Mouse (Mus musculus) liver, postnatal 0 days (tissue): ENCODE data around the gene Gm49373. TPM values are rescaled to one million over a fixed set of nuclear protein-coding genes. Genes with fewer than 3 reads are reported as not detected.
A peak's percentile ranks its signal among the peaks of the same experiment; 100 is the strongest.

Experiments used
- ATAC-seq: fragments of 200-750 bp; cut with Nextera tagmentation; 2 replicates; pipeline ENCODE4 v1.8.0; 2017; ENCODE audit warnings: mild to moderate bottlenecking, moderate library complexity
- DNase-seq: peaks from one replicate; pipeline ENCODE4 v3.0.0-alpha.2; 2016
- H3K27ac ChIP-seq: fragments of 300-500 bp; sonication (generic); 2 replicates; pipeline ENCODE4 v1.5.1; 2014; ENCODE audit warnings: antibody characterized with exemption, moderate library complexity, mild to moderate bottlenecking, low read depth
- H3K27me3 ChIP-seq: fragments of 300-500 bp; sonication (generic); 2 replicates; pipeline ENCODE4 v1.6.1; 2014; ENCODE audit warnings: low read length, control low read depth, mixed read lengths; ENCODE audit not compliant: insufficient read depth
- H3K36me3 ChIP-seq: fragments of 300-500 bp; sonication (generic); replicated peaks from 2 replicates; pipeline ENCODE4 v1.6.1; 2014; ENCODE audit warnings: mild to moderate bottlenecking, control low read depth, low read length, moderate library complexity, mixed read lengths; ENCODE audit not compliant: insufficient read depth
- H3K4me1 ChIP-seq: fragments of 300-500 bp; sonication (generic); 2 replicates; pipeline ENCODE4 v1.6.1; 2014; ENCODE audit warnings: antibody characterized with exemption, mild to moderate bottlenecking, control low read depth; ENCODE audit not compliant: insufficient read depth
- H3K4me2 ChIP-seq: fragments of 300-500 bp; sonication (generic); 2 replicates; pipeline ENCODE4 v1.6.1; 2014; ENCODE audit warnings: low read depth, mild to moderate bottlenecking, low read length, moderate library complexity, mixed read lengths
- H3K4me3 ChIP-seq: fragments of 300-500 bp; sonication (generic); 2 replicates; pipeline ENCODE4 v1.5.1; 2014; ENCODE audit warnings: low read depth, low read length
- H3K9ac ChIP-seq: fragments of 300-500 bp; sonication (generic); replicated peaks from 2 replicates; pipeline ENCODE4 v1.6.1; 2014; ENCODE audit warnings: mild to moderate bottlenecking, moderate library complexity
- H3K9me3 ChIP-seq: fragments of 300-500 bp; sonication (generic); 2 replicates; pipeline ENCODE4 v1.6.1; 2016; ENCODE audit warnings: mild to moderate bottlenecking, control low read depth, low read length, mixed read lengths
- CTCF ChIP-seq: sonication (generic); IDR thresholded peaks from 2 replicates; pipeline ENCODE4 v1.5.1; 2016; ENCODE audit warnings: antibody characterized with exemption, low read depth
- EP300 ChIP-seq: IDR thresholded peaks from 2 replicates; pipeline ENCODE4 v1.6.1; 2016; ENCODE audit warnings: antibody characterized with exemption, low read depth, mild to moderate bottlenecking
- WGBS: fragments of 180-500 bp; shearing (Covaris S2); extraction: QIAGEN DNeasy Blood & Tissue Kit; methylation state at CpG from one replicate; pipeline ENCODE4 v1.1.7; 2014; ENCODE audit not compliant: insufficient replicate concordance; 5-methylcytosine and 5-hydroxymethylcytosine counted together
- polyA plus RNA-seq: library from polyadenylated mRNA; unstranded; fragments of >200 nt; fragmentation: Nextera tagmentation; extraction: Ambion mirVana; gene quantifications from 2 replicates; pipeline ENCODE4 v1.2.1, GENCODE M21; 2015

The Gm49373 gene
- polyA plus RNA-seq, 1 experiment from 2014 or later = 0.06 TPM

DNA sequence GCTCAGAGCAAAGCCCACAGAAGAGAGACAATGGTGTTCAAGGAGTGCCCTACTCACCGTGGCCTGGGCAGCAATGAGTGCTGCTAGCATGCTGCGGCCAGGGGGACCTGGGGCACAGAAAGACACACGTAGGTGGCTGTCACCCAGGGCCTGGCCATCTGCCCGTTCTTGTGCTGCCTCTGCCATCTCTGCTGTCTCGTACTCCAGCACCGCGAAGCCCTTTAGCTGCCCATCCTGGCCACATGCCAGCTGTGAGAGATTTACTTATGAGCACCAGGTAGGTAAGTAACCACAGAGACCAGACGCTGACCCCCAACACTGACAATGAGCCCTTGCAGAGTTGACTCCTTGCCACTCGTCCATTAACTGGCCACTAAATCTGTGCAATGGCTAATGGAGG is 8.2 kb upstream of the Gm49373 start:
- Histone ChIP-seq H3K36me3 (peaks cover 88% of the 10 kb centered on the region), H3K4me3 (no peak overlapping the region), H3K27me3 (no peaks in the 10 kb centered on the region), H3K9me3 (no peaks in the 10 kb centered on the region), H3K9ac (no peak overlapping the region), H3K27ac (no peak overlapping the region), H3K4me1 (peaks cover 8% of the 10 kb centered on the region), H3K4me2 (no peak overlapping the region)
- WGBS = 86% methylated on average over 9 of the region's 9 CpGs
- DNase-seq (no peak), ATAC-seq (no peak)
- TF ChIP-seq EP300 = no peak
- TF ChIP-seq CTCF = no peak

DNA sequence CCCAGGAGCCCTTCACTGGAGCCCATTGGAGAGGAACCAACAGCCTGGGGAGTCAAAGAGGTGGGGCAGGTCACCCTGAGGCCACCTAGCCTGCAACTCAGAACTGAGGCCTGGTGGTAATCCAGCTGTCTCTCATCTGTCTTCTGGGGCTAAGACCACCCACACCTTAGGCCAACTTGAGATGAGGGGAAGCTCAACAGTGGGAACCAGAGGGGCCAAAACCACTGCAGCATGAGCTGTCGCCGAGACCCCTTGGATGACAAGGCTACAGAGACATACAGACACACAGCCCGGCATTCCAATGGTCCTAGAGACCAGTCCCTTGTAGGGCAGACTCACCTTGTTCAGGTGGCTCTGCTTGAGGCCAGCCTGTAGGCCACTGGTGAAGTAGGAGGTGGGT is 2.7 kb upstream of the Gm49373 start:
- Histone ChIP-seq H3K9me3 (no peaks in the 10 kb centered on the region), H3K9ac (no peak overlapping the region), H3K4me3 (no peak overlapping the region), H3K4me2 (no peak overlapping the region), H3K27ac (no peak overlapping the region), H3K4me1 (peaks cover 16% of the 10 kb centered on the region), H3K36me3 (peaks cover 49% of the 10 kb centered on the region), H3K27me3 (no peaks in the 10 kb centered on the region)
- TF ChIP-seq CTCF (no peak), EP300 (no peak)
- ATAC-seq (no peak), DNase-seq (no peak)
- 92% methylated on average over 3 of the region's 3 CpGs for WGBS

DNA sequence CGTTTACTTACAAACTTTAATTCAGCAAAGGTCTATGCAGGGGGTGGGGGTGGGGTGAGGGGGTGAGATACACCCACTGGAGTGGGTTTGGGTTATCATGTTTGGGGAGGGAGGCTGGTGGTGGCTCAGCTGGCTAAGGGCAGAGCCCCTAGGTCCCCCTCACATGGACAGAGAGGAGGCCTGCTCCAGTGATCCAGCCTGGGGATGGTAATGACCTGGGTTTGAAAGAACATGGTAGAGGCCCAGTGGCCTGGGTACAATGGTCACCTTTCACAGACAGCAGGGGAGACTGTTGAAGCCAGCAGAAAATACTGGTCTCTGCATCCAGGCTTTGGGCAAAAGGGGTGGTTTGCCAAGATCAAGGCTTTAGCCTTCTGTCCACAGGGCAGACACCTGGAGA is 1.3 kb upstream of the Gm49373 start:
- DNase-seq = no peak
- Histone ChIP-seq H3K4me2 (peak overlapping the region; percentile 88), H3K9ac (no peak overlapping the region), H3K27ac (peak overlapping the region; percentile 64), H3K36me3 (peaks cover 37% of the 10 kb centered on the region), H3K4me3 (no peak overlapping the region), H3K9me3 (no peaks in the 10 kb centered on the region), H3K27me3 (no peaks in the 10 kb centered on the region), H3K4me1 (peaks cover 16% of the 10 kb centered on the region)
- ATAC-seq = no peak
- TF ChIP-seq CTCF (no peak), EP300 (no peak)
- 68% methylated on average over 1 of the region's 1 CpGs for WGBS

DNA sequence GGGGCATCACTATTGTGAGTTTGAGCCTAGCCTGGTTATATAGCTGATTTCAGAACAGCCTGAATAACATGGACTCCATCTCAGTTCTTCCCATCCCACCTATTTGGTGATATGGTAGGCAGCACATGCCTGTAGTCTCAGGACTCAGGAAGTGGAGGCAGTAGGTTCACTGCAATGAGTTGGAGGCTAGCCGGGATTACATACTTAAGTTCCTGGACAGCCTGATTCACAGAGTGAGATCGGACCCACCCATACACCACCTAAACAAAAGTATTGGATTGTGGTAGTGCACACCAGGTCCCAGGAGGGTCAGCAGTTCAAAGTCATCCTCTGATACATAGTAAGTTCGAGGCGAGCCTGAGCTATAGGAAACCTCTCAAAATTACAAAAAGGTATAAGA is 255 bp downstream of the Gm49373 start:
- ATAC-seq = peak; percentile 13
- WGBS = 4% methylated on average over 4 of the region's 4 CpGs

DNA sequence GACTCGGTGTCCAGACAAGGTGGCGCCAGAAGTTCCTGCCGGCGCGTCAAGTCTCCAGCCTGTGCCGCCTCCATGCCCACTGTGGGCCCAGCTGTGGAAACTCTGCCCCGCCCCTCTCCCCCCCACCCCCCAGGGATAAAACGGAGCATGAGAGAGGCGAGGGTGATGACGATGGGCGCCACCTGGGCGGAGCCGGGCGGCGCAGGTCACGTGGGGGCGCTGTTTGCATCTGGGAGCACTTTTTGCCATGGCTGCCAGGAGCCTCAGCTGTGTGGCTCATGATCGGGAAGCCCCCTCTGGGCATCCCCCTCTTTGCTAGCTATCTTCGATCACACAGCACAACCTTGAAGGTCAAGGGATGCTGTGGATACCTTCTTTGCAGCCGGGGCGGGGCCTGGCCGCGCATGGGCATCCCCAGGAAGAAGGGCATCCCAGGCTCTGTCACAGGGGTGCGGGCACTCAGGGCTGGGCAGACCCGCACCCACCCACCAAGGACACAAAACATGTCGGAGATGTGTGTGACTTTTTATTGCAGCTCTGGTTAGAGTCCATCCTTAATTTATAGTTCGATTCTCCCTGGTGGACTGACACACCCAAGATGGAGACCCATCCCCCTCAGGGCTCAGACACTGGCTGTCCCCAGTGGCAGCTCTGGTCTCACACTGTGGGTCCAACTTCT is 5.8 kb downstream of the Gm49373 start, which contains the start of gene Zglp1:
Zglp1 (minus strand) TSS at position 88 of the 679 bp plus-strand sequence.
- TF ChIP-seq EP300 = no peak
- TF ChIP-seq CTCF = no peak
- Histone ChIP-seq H3K4me1 (no peaks in the 10 kb centered on the region; the same call in 1 of the 2 replicates), H3K36me3 (peaks cover 16% of the 10 kb centered on the region), H3K27me3 (no peaks in the 10 kb centered on the region), H3K4me3 (no peak within 1 kb of the TSS), H3K27ac (no peak within 1 kb of the TSS), H3K4me2 (no peak within 1 kb of the TSS), H3K9me3 (no peaks in the 10 kb centered on the region), H3K9ac (no peak within 1 kb of the TSS)
- 89% methylated on average over 26 of the region's 27 CpGs for WGBS
- ATAC-seq = no peak
- no peak for DNase-seq

More for the DNA sequence above, 255 bp downstream of the Gm49373 start:
- Histone ChIP-seq H3K4me1 (peaks cover 16% of the 10 kb centered on the region), H3K36me3 (peaks cover 26% of the 10 kb centered on the region), H3K27ac (no peak overlapping the region), H3K9me3 (no peaks in the 10 kb centered on the region), H3K4me3 (peak overlapping the region; percentile 68), H3K27me3 (no peaks in the 10 kb centered on the region), H3K9ac (peak overlapping the region; percentile 69), H3K4me2 (peak overlapping the region; percentile 88)
- TF ChIP-seq CTCF (no peak), EP300 (no peak)
- DNase-seq = no peak

DNA sequence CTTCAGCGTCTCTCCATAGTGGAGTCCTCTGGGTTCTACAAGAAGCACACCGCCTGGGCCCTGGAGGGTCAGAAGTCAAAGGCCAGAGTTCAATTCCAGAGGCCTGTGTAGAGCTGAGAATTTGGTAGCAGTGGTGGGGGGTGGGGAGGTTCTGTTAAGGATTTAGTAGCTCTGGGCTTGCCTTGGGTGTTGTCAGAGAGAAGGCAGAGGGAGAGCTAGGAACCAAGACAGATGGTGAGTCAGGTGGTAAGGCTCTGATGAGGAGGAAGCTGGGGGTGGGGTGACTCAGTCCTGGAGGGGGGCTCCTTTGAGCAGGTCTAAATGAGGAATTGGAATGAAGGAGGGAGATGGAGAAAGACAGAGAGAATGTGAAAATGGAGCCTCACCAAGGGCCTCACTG is 10.0 kb downstream of the Gm49373 start:
- Histone ChIP-seq H3K9me3 (no peaks in the 10 kb centered on the region), H3K27me3 (no peaks in the 10 kb centered on the region), H3K4me1 (no peaks in the 10 kb centered on the region), H3K4me2 (no peak overlapping the region), H3K27ac (no peak overlapping the region), H3K9ac (no peak overlapping the region), H3K4me3 (no peak overlapping the region), H3K36me3 (peaks cover 13% of the 10 kb centered on the region)
- 87% methylated on average over 2 of the region's 2 CpGs for WGBS
- ATAC-seq (no peak), DNase-seq (no peak)
- TF ChIP-seq EP300 = no peak
- TF ChIP-seq CTCF = no peak

DNA sequence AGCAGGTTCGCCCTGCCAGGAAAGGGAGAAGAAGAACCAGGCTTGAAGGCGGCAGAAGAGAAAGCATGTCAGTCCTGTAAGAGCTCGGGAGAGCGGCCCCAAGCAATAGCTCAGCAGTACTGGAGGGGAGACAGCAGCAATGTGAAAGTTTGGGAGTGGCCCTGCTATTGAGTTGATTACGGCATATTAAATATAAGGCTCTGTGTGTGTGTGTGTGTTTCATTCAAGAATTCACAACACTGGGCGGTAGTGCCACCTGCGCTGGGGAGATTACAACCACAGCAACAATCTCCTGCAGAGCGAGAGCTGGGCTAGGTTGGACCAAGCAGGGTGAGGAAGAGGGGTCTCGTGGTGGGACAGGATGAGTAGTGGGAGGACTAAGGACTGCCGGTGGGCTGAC is 21.3 kb downstream of the Gm49373 start:
- H3K9ac ChIP-seq = no peak overlapping the region
- H3K4me1 ChIP-seq = no peaks in the 10 kb centered on the region
- no peak for DNase-seq
- H3K27ac ChIP-seq = no peak overlapping the region
- H3K9me3 ChIP-seq = no peaks in the 10 kb centered on the region
- 50% methylated on average over 10 of the region's 10 CpGs for WGBS
- no peak overlapping the region for H3K4me2 ChIP-seq
- ATAC-seq = peak; percentile 58
- H3K4me3 ChIP-seq = no peak overlapping the region
- H3K27me3 ChIP-seq = no peaks in the 10 kb centered on the region
- no peak for TF ChIP-seq CTCF
- TF ChIP-seq EP300 = no peak
- H3K36me3 ChIP-seq = no peaks in the 10 kb centered on the region
